Mouse (Mus musculus) CH12.LX (cell line): Measurements from ENCODE around the gene Pld5. TPM values are rescaled to one million over a fixed set of nuclear protein-coding genes. Genes with fewer than 3 reads are reported as not detected.

Experiments
- DNase-seq: peaks from one replicate; pipeline ENCODE4 v3.0.0-alpha.2; 2013; ENCODE audit errors: extremely low read depth
- H3K27ac ChIP-seq: 2 replicates; pipeline ENCODE4 v1.5.1; 2012; ENCODE audit warnings: low read depth, mild to moderate bottlenecking, control low read depth, moderate library complexity; ENCODE audit not compliant: insufficient read depth
- H3K27me3 ChIP-seq: replicated peaks from 2 replicates; pipeline ENCODE3; 2012; ENCODE audit warnings: inconsistent platforms
- H3K36me3 ChIP-seq, 2 experiments: replicated peaks in 1 of 2; 2 replicates each; pipeline versions ENCODE3 to v1.6.1; 2012; ENCODE audit warnings: inconsistent platforms in 1 of 2, low read length in 1 of 2, mild to moderate bottlenecking in 1 of 2, mixed read lengths in 1 of 2, moderate library complexity in 1 of 2; ENCODE audit not compliant: control insufficient read depth in 1 of 2, insufficient read depth in 1 of 2
- H3K4me1 ChIP-seq, 2 experiments: 2 replicates each; pipeline ENCODE4 v1.6.1; 2012; ENCODE audit warnings: inconsistent platforms in 1 of 2, moderate library complexity in 1 of 2; ENCODE audit not compliant: insufficient read depth in 2 of 2, control insufficient read depth in 1 of 2
- H3K4me2 ChIP-seq: 2 replicates; pipeline ENCODE4 v1.6.1; 2012; ENCODE audit warnings: low read depth, mild to moderate bottlenecking, control low read depth; ENCODE audit not compliant: poor library complexity, insufficient read depth, severe bottlenecking
- H3K4me3 ChIP-seq, 3 experiments: fragments of 150-350 bp in 1 of 3; sonication (generic) in 1 of 3; replicated peaks in 1 of 3; 2 replicates each; pipeline versions ENCODE3 to v1.5.1; 2011 to 2012; ENCODE audit warnings: low read depth in 2 of 3, low read length in 2 of 3, mild to moderate bottlenecking in 2 of 3, moderate library complexity in 2 of 3, control low read depth in 1 of 3, improper control_type of control experiment in 1 of 3, inconsistent platforms in 1 of 3, mixed read lengths in 1 of 3; ENCODE audit not compliant: poor library complexity in 1 of 3
- H3K79me2 ChIP-seq: replicated peaks from 2 replicates; pipeline ENCODE4 v1.6.1; 2012; ENCODE audit warnings: mild to moderate bottlenecking, moderate library complexity; ENCODE audit not compliant: control insufficient read depth, poor library complexity, insufficient read depth, severe bottlenecking; ENCODE audit errors: extremely low read depth
- H3K9ac ChIP-seq: 2 replicates; pipeline ENCODE4 v1.6.1; 2012; ENCODE audit warnings: low read depth, mild to moderate bottlenecking, control low read depth, moderate library complexity; ENCODE audit not compliant: insufficient read depth
- H3K9me3 ChIP-seq: replicated peaks from 2 replicates; pipeline ENCODE3; 2012; ENCODE audit warnings: low read length, inconsistent platforms, mixed read lengths
- E2F4 ChIP-seq: IDR thresholded peaks from 2 replicates; pipeline ENCODE4 v1.6.1; 2011; ENCODE audit warnings: low read depth, low read length, improper control_type of control experiment; ENCODE audit not compliant: insufficient replicate concordance
- IRF4 ChIP-seq: IDR thresholded peaks from 2 replicates; pipeline ENCODE4 v1.6.1; 2014; ENCODE audit warnings: low read depth, mild to moderate bottlenecking, inconsistent platforms, low read length, improper control_type of control experiment
- JUND ChIP-seq: conservative IDR thresholded peaks from 2 replicates; pipeline ENCODE4 v1.6.1; 2011; ENCODE audit warnings: low read depth, low read length, improper control_type of control experiment
- MAZ ChIP-seq: IDR thresholded peaks from 2 replicates; pipeline ENCODE4 v1.6.1; 2012; ENCODE audit warnings: low read depth, mild to moderate bottlenecking, inconsistent platforms, low read length, improper control_type of control experiment, moderate library complexity
- MEF2A ChIP-seq: IDR thresholded peaks from 2 replicates; pipeline ENCODE4 v1.6.1; 2014; ENCODE audit warnings: low read depth, mild to moderate bottlenecking, inconsistent platforms, low read length, improper control_type of control experiment, borderline replicate concordance
- MXI1 ChIP-seq: IDR thresholded peaks from 2 replicates; pipeline ENCODE4 v1.6.1; 2011; ENCODE audit warnings: mild to moderate bottlenecking, low read depth, low read length, improper control_type of control experiment
- MYC ChIP-seq: IDR thresholded peaks from 2 replicates; pipeline ENCODE4 v1.6.1; 2011; ENCODE audit warnings: low read depth, mild to moderate bottlenecking, improper control_type of control experiment, low read length
- POLR2A ChIP-seq: IDR thresholded peaks from 2 replicates; pipeline ENCODE4 v1.6.1; 2011; ENCODE audit warnings: low read depth, mild to moderate bottlenecking, improper control_type of control experiment, low read length
- RAD21 ChIP-seq: IDR thresholded peaks from 2 replicates; pipeline ENCODE4 v1.6.1; 2011; ENCODE audit warnings: low read depth, mild to moderate bottlenecking, low read length, improper control_type of control experiment, moderate library complexity
- SMC3 ChIP-seq: IDR thresholded peaks from 2 replicates; pipeline ENCODE4 v1.6.1; 2011; ENCODE audit warnings: low read depth, low read length, improper control_type of control experiment
- TCF12 ChIP-seq: IDR thresholded peaks from 2 replicates; pipeline ENCODE4 v1.6.1; 2014; ENCODE audit warnings: low read depth, mild to moderate bottlenecking, inconsistent platforms, low read length, improper control_type of control experiment
- UBTF ChIP-seq: IDR thresholded peaks from 2 replicates; pipeline ENCODE4 v1.6.1; 2012; ENCODE audit warnings: low read depth, mild to moderate bottlenecking, inconsistent platforms, low read length, improper control_type of control experiment, moderate library complexity
- USF1 ChIP-seq: IDR thresholded peaks from 2 replicates; pipeline ENCODE4 v1.6.1; 2014; ENCODE audit warnings: low read depth, mild to moderate bottlenecking, inconsistent platforms, low read length, improper control_type of control experiment
- USF2 ChIP-seq: conservative IDR thresholded peaks from 2 replicates; pipeline ENCODE4 v1.6.1; 2011; ENCODE audit warnings: low read depth, low read length, improper control_type of control experiment
- ZC3H11A ChIP-seq: IDR thresholded peaks from 2 replicates; pipeline ENCODE4 v1.6.1; 2012; ENCODE audit warnings: low read depth, mild to moderate bottlenecking, inconsistent platforms, low read length, improper control_type of control experiment
- ZKSCAN1 ChIP-seq: IDR thresholded peaks from 2 replicates; pipeline ENCODE4 v1.6.1; 2012; ENCODE audit warnings: low read depth, inconsistent platforms, low read length, improper control_type of control experiment, borderline replicate concordance
- dilution Hi-C: fragments of 300-500 bp; cut with MboI; formaldehyde crosslinking; loops from 2 replicates; pipeline ENCODE4 v1.14.3; 2020; ENCODE audit warnings: low sequenced_read_pairs; ENCODE audit not compliant: extremely low pct_unique_long_range_greater_than_20kb, extremely low pct_ligation_motif_present
- in situ Hi-C: fragments of 300-500 bp; cut with MboI; formaldehyde crosslinking; loops from 3 replicates; pipeline ENCODE4 v1.14.3; 2019; ENCODE audit warnings: low sequenced_read_pairs, low pct_ligation_motif_present, low pct_unique_long_range_greater_than_20kb, mixed read lengths
- polyA plus RNA-seq: library from polyadenylated mRNA; unstranded; fragments of >175 nt; gene quantifications from 2 replicates; pipeline ENCODE4 v1.2.1, GENCODE M21; 2012; ENCODE audit warnings: low read depth; ENCODE audit not compliant: insufficient read length
- total RNA-seq, 2 experiments: library from RNA; depleted of rRNA; stranded (reverse); fragments of 300-350 nt in 1 of 2; fragments of >200 nt in 1 of 2; gene quantifications; 2 replicates each; pipeline ENCODE4 v1.2.3; 2012 to 2014

The Pld5 gene
- total and polyA plus RNA-seq, 3 experiments = not detected

DNA sequence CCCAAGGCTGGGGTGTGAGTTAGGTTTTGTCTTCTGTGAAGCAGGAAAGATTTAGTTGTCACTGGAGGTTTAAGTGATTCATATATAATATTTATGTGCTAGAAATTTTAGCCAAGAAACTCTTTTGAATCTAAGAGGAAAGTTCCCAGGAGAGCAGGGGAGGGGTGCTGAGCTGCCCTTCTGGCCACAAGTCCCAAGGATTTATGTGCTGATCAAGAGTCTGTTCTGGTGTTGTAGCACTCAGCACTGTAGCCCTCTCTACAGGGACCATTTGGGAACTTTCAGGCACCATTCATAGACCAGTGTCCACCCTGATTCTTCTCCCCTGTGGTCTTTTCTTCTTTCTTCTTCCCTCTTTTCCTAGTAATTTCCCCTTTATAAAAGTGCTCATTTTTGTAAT, 209.8 kb downstream of the Pld5 start:
- no peak for TF ChIP-seq TCF12
- no peak for TF ChIP-seq MYC
- TF ChIP-seq SMC3 = no peak
- TF ChIP-seq ZC3H11A = no peak
- no peak for TF ChIP-seq USF1
- no peak for TF ChIP-seq JUND
- TF ChIP-seq ZKSCAN1 = no peak
- TF ChIP-seq E2F4 = no peak
- no peak for TF ChIP-seq MXI1
- TF ChIP-seq POLR2A = no peak
- H3K9me3 ChIP-seq = no peaks in the 10 kb centered on the region
- no peak overlapping the region for H3K4me3 ChIP-seq
- no peak overlapping the region for H3K27ac ChIP-seq
- no peak for DNase-seq
- H3K36me3 ChIP-seq = no peaks in the 10 kb centered on the region
- H3K4me2 ChIP-seq = no peak overlapping the region
- H3K27me3 ChIP-seq = no peaks in the 10 kb centered on the region
- H3K4me1 ChIP-seq = no peaks in the 10 kb centered on the region
- no peaks in the 10 kb centered on the region for H3K79me2 ChIP-seq
- H3K9ac ChIP-seq = no peak overlapping the region
- dilution Hi-C loops (no loop called here), in situ Hi-C loops (no loop called here)

DNA sequence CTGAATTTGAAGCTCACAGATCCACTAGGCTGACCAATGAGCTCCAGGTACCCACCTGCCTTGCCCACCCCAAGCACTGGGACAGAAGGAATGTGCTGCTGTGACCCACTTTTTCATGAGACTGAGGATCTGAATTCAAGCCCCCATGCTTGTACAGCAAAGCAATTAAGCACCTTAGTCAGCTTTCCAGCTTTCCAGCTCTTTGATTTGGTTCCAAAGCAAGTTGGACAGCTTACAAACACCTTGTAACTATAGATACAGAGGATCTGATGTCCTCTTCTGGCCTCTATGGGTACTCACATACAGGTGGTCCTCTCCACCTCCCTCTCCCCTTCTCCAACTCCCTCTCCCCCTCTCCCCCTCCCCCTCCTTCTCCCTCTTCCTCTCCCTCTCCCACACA, 210.6 kb downstream of the Pld5 start:
- Histone ChIP-seq H3K27ac (no peak overlapping the region), H3K4me2 (no peak overlapping the region), H3K9ac (no peak overlapping the region), H3K4me3 (no peak overlapping the region), H3K36me3 (no peaks in the 10 kb centered on the region), H3K27me3 (no peaks in the 10 kb centered on the region), H3K79me2 (no peaks in the 10 kb centered on the region), H3K9me3 (no peaks in the 10 kb centered on the region), H3K4me1 (no peaks in the 10 kb centered on the region)
- dilution Hi-C loops (no loop called here), in situ Hi-C loops (no loop called here)
- DNase-seq = no peak
- TF ChIP-seq POLR2A = no peak
- TF ChIP-seq MEF2A = no peak
- no peak for TF ChIP-seq TCF12
- no peak for TF ChIP-seq USF2
- no peak for TF ChIP-seq E2F4
- TF ChIP-seq RAD21 = no peak
- TF ChIP-seq MAZ = no peak
- TF ChIP-seq IRF4 = no peak
- TF ChIP-seq UBTF = no peak
- TF ChIP-seq MXI1 = no peak
